Mouse (Mus musculus): ENCODE measurements around the gene Igflr1. TPM values are rescaled to one million over a fixed set of nuclear protein-coding genes. Genes with fewer than 3 reads are reported as not detected.

The Igflr1 gene
- polyA plus RNA-seq, 1 experiment from 2014 or later = 4.5 TPM

DNA sequence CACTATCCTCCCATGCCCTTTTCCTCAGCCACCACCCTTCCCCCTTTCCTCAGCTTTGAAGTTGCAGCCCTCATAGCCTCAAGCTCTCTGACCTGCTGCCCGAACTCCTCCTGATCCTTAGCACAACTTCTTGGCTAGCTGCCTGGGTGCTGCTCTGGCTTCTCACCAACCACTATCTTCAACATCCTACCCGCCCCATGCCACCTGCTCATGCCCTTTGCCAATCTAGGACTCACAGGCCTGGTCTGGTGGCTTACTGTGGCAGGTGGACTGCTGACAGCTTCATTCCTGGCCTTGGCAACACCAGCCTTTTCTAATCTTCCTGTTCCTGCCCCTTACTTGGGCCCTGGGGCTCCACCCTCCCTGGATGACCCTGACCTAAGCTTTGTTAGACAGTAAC is 7.7 kb downstream of the Igflr1 start:
- Histone ChIP-seq H3K4me3 (ENCODE audit: low read depth, low read length) (no peak overlapping the region), H3K9ac (ENCODE audit: low read depth, low read length) (no peak overlapping the region), H3K4me1 (ENCODE audit: control insufficient read depth, insufficient read depth, low read length) (no peaks in the 10 kb centered on the region), H3K9me3 (replicated peaks; ENCODE audit: control insufficient read depth, low read length, poor library complexity, severe bottlenecking) (no peaks in the 10 kb centered on the region), H3K4me2 (ENCODE audit: low read length) (no peak overlapping the region), H3K36me3 (ENCODE audit: control insufficient read depth, insufficient read depth, low read length) (peaks cover 74% of the 10 kb centered on the region), H3K27me3 (ENCODE audit: control insufficient read depth, insufficient read depth, low read depth, low read length) (no peaks in the 10 kb centered on the region), H3K27ac (ENCODE audit: low read length) (no peak overlapping the region)
- ATAC-seq = no peak
- 85% methylated on average over 2 of the region's 2 CpGs for WGBS

DNA sequence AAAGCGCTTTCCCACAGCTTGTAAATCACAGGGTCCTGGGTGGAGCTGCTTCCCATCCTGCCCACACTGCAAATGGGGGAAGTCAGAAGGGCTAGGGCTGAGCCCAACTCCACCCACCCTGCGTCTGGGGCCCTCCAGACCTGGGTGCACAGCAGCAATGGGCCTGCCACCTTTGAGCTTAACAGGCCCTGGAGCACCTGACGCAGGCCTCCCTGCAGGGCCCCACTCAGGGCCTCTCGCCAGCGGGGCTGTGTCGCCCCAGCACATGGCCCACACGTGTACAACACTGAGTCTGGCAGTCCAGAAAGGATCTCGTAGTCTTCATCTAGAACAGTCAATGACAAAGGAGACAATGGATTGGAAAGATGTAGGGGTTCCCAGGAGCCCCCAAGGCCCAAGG is 14.7 kb downstream of the Igflr1 start:
- no peak overlapping the region for H3K9ac ChIP-seq (ENCODE audit: low read depth, low read length)
- 96% methylated on average over 8 of the region's 8 CpGs for WGBS
- no peaks in the 10 kb centered on the region for H3K4me1 ChIP-seq (ENCODE audit: control insufficient read depth, insufficient read depth, low read length)
- no peak overlapping the region for H3K4me3 ChIP-seq (ENCODE audit: low read depth, low read length)
- no peak overlapping the region for H3K27ac ChIP-seq (ENCODE audit: low read length)
- no peaks in the 10 kb centered on the region for H3K27me3 ChIP-seq (ENCODE audit: control insufficient read depth, insufficient read depth, low read depth, low read length)
- no peaks in the 10 kb centered on the region for H3K9me3 ChIP-seq (replicated peaks; ENCODE audit: control insufficient read depth, low read length, poor library complexity, severe bottlenecking)
- H3K36me3 ChIP-seq (ENCODE audit: control insufficient read depth, insufficient read depth, low read length) = peaks cover 88% of the 10 kb centered on the region
- no peak overlapping the region for H3K4me2 ChIP-seq (ENCODE audit: low read length)
- ATAC-seq = no peak

- Histone ChIP-seq H3K9me3 (replicated peaks; ENCODE audit: control insufficient read depth, low read length, poor library complexity, severe bottlenecking) (no peaks in the 10 kb centered on the region), H3K4me2 (ENCODE audit: low read length) (no peak overlapping the region), H3K9ac (ENCODE audit: low read depth, low read length) (no peak overlapping the region), H3K4me3 (ENCODE audit: low read depth, low read length) (no peak overlapping the region), H3K27me3 (ENCODE audit: control insufficient read depth, insufficient read depth, low read depth, low read length) (no peaks in the 10 kb centered on the region), H3K4me1 (ENCODE audit: control insufficient read depth, insufficient read depth, low read length) (no peaks in the 10 kb centered on the region), H3K36me3 (ENCODE audit: control insufficient read depth, insufficient read depth, low read length) (peaks cover 81% of the 10 kb centered on the region), H3K27ac (ENCODE audit: low read length) (no peak overlapping the region)
- no peak for ATAC-seq
- WGBS = 95% methylated on average over 16 of the region's 16 CpGs
Measured at GRCm38 (mm10) chr7:30581547-30581946, 16.3 kb downstream of the Igflr1 start.

GRCm38 (mm10) chr7:30584339-30584738 is 19.1 kb downstream of the Igflr1 start:
- H3K9me3 ChIP-seq (replicated peaks; ENCODE audit: control insufficient read depth, low read length, poor library complexity, severe bottlenecking) = no peaks in the 10 kb centered on the region
- peaks cover 57% of the 10 kb centered on the region for H3K36me3 ChIP-seq (ENCODE audit: control insufficient read depth, insufficient read depth, low read length)
- H3K4me3 ChIP-seq (ENCODE audit: low read depth, low read length) = no peak overlapping the region
- no peak overlapping the region for H3K9ac ChIP-seq (ENCODE audit: low read depth, low read length)
- no peaks in the 10 kb centered on the region for H3K27me3 ChIP-seq (ENCODE audit: control insufficient read depth, insufficient read depth, low read depth, low read length)
- 94% methylated on average over 10 of the region's 10 CpGs for WGBS
- H3K4me2 ChIP-seq (ENCODE audit: low read length) = no peak overlapping the region
- H3K27ac ChIP-seq (ENCODE audit: low read length) = no peak overlapping the region
- peaks cover 11% of the 10 kb centered on the region for H3K4me1 ChIP-seq (ENCODE audit: control insufficient read depth, insufficient read depth, low read length)
- ATAC-seq = no peak

DNA sequence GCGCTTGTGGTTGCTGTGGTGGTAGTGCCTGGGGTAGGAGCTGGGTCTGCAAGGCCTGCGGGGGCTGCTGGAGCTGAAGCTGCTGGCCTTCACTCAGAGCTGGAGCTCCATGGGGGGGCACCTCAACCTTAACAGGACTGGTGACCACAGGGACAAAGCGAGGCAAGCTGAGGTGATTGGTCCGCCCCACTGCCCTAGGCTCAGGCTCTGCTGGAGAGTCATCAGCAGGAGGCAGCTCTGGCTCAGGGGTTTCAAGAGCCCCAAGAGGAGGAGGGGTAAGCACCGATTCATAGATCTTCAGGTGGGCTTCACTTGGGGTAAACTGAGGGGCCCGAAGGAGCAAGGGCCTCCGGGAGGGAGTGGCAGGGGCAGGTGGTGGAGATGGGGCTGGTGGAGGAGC is 19.9 kb downstream of the Igflr1 start:
- Histone ChIP-seq H3K27me3 (ENCODE audit: control insufficient read depth, insufficient read depth, low read depth, low read length) (no peaks in the 10 kb centered on the region), H3K4me2 (ENCODE audit: low read length) (no peak overlapping the region), H3K4me1 (ENCODE audit: control insufficient read depth, insufficient read depth, low read length) (peaks cover 16% of the 10 kb centered on the region), H3K36me3 (ENCODE audit: control insufficient read depth, insufficient read depth, low read length) (peaks cover 49% of the 10 kb centered on the region), H3K9me3 (replicated peaks; ENCODE audit: control insufficient read depth, low read length, poor library complexity, severe bottlenecking) (no peaks in the 10 kb centered on the region), H3K4me3 (ENCODE audit: low read depth, low read length) (no peak overlapping the region), H3K27ac (ENCODE audit: low read length) (no peak overlapping the region), H3K9ac (ENCODE audit: low read depth, low read length) (no peak overlapping the region)
- 92% methylated on average over 7 of the region's 7 CpGs for WGBS
- ATAC-seq = no peak

DNA sequence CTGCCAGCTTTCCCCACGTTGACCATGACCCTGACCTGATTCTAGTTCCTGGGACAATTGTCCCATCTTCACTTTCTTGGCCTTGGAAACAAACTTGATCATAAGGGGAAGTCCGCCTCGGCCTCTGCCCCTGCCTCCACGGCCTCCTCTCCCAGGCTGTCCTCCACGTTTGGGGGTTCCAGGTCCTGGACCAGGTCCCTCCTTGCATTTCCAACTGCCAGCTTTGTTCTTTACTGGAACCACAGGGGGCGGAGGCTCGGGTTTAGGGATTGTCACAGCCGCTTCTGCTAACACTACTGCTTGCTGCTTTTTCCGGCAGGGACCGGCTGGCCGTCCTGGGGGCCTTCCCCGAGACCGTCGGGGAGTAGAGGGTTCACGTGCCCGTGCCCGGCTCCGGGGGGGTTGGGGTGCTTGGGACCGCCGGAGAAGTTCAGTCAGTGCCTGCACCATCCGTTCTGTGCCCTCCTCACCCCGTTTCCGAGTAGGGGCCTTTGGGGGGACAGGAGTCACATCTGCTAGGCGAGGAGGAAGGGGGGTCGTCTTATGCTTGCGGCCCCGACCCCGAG is 21.3 kb downstream of the Igflr1 start:
- Histone ChIP-seq H3K9ac (ENCODE audit: low read depth, low read length) (no peak overlapping the region), H3K4me3 (ENCODE audit: low read depth, low read length) (no peak overlapping the region), H3K9me3 (replicated peaks; ENCODE audit: control insufficient read depth, low read length, poor library complexity, severe bottlenecking) (no peaks in the 10 kb centered on the region), H3K27me3 (ENCODE audit: control insufficient read depth, insufficient read depth, low read depth, low read length) (no peaks in the 10 kb centered on the region), H3K4me2 (ENCODE audit: low read length) (peak overlapping the region; percentile 94; the same call in 1 of the 2 replicates), H3K36me3 (ENCODE audit: control insufficient read depth, insufficient read depth, low read length) (peaks cover 40% of the 10 kb centered on the region), H3K4me1 (ENCODE audit: control insufficient read depth, insufficient read depth, low read length) (peaks cover 16% of the 10 kb centered on the region), H3K27ac (ENCODE audit: low read length) (no peak overlapping the region)
- 88% methylated on average over 28 of the region's 28 CpGs for WGBS
- no peak for ATAC-seq

DNA sequence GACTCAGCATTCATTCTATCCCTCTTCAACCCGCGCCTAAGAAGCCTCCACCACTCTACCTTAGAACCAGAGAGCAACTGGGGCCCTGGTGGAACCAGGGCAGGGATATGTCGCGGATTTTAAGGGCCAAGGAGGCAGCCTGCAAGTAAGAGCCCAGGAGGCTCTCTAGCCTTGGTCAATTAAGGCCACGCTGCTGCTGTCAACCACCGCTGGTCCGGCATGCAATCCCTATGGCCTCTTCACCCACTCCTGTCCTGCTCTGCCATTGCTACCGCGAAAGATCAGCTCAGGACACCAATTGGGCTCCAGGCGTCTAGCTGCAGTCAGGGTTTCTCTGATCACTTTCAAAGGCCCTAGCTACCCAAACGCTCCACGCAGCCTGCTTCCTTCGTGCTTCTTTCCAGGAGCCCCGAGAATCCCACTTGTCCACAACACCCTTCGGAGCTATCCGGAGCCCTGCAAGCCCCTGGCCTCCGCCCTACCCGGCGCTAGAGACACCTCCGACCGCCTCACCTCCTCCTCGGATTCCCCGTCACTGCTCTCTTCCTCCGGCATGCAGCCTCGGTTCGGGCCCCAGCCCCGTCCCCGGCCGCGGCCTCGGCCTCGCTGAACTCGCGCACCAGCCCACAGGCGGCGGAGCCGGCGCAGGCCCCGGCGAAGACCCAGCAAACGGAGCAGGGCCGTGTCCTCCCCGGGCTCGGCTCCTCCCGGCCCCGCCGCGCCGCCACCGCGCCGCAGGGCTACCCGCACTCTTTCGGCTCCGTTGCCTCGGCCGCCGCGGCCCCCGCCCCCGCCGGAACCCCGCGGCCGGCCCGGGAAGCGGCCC is 22.8 kb downstream of the Igflr1 start:
- Histone ChIP-seq H3K36me3 (ENCODE audit: control insufficient read depth, insufficient read depth, low read length) (peaks cover 27% of the 10 kb centered on the region; the same call in 1 of the 2 replicates), H3K4me1 (ENCODE audit: control insufficient read depth, insufficient read depth, low read length) (peaks cover 16% of the 10 kb centered on the region), H3K27ac (ENCODE audit: low read length) (peak overlapping the region; percentile 93), H3K4me2 (ENCODE audit: low read length) (peak overlapping the region; percentile 94), H3K27me3 (ENCODE audit: control insufficient read depth, insufficient read depth, low read depth, low read length) (no peaks in the 10 kb centered on the region), H3K9ac (ENCODE audit: low read depth, low read length) (peak overlapping the region; percentile 94), H3K9me3 (replicated peaks; ENCODE audit: control insufficient read depth, low read length, poor library complexity, severe bottlenecking) (no peaks in the 10 kb centered on the region), H3K4me3 (ENCODE audit: low read depth, low read length) (peak overlapping the region; percentile 94)
- 1% methylated on average over 41 of the region's 67 CpGs for WGBS
- ATAC-seq = peak; percentile 44

GRCm38 (mm10) chr7:30588676-30589434 is 23.6 kb downstream of the Igflr1 start, which contains the start of gene Kmt2b:
TSS of gene Kmt2b (minus strand) at chr7:30588726.
- peak within 1 kb of the TSS; percentile 94 for H3K4me3 ChIP-seq (ENCODE audit: low read depth, low read length)
- H3K27me3 ChIP-seq (ENCODE audit: control insufficient read depth, insufficient read depth, low read depth, low read length) = no peaks in the 10 kb centered on the region
- H3K9me3 ChIP-seq (replicated peaks; ENCODE audit: control insufficient read depth, low read length, poor library complexity, severe bottlenecking) = no peaks in the 10 kb centered on the region
- peaks cover 16% of the 10 kb centered on the region for H3K4me1 ChIP-seq (ENCODE audit: control insufficient read depth, insufficient read depth, low read length)
- H3K36me3 ChIP-seq (ENCODE audit: control insufficient read depth, insufficient read depth, low read length) = peaks cover 19% of the 10 kb centered on the region; the same call in 1 of the 2 replicates
- peak within 1 kb of the TSS; percentile 94 for H3K4me2 ChIP-seq (ENCODE audit: low read length)
- WGBS = 0% methylated on average over 53 of the region's 68 CpGs
- peak within 1 kb of the TSS; percentile 94 for H3K9ac ChIP-seq (ENCODE audit: low read depth, low read length)
- ATAC-seq = peak; percentile 96
- peak within 1 kb of the TSS; percentile 93 for H3K27ac ChIP-seq (ENCODE audit: low read length)

Data from midbrain, embryonic 16.5 days (tissue).